Mouse (Mus musculus): Measurements from ENCODE around the gene Zc3h12c. TPM values are rescaled to one million over a fixed set of nuclear protein-coding genes. Genes with fewer than 3 reads are reported as not detected.

The Zc3h12c gene
- polyA plus RNA-seq (2014; fragmentation: Nextera tagmentation; extraction: Ambion mirVana), result 9.9 and 10.5 TPM in 2 replicates

DNA sequence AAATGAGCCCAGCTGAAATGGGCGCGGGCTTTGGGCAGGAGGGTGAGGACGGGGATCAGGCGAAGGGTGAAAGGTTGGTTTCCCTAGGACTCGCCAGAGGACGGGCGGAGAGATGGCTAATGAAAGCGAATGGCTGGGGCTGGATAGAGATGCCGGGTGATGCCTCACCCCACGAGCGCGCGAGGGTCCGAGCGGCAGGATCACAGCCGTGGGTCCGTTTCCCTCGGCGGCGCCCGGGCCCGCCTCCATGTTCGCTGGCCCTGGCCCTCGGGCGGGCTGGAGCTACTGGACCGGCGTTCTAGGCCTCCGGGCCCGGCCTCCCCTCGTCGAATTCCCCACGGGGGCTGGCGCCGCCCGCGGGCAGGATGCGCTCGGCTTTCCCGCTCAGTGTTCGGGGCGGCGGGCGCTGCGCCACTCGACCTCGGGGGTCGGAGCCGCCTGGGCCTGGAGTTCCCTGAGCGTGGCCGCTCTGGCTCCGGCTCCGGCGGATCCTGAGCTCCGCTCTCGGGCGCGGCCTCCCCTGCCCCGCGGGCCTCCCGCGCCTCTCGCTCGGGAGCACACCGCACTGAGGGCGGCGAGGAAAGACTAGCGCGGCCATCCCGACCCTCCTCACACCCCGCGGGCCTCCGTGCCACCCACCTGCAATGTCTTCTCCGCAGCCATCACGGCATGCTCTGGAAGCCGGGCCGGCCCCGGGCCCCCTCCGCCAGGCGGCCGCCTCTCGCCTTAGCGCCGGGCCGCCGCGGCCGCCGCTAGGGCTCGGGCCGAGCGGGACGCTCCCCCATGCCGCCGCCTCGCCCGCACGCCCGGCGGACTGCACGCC lies at the start of gene Zc3h12c:
Gene Zc3h12c, minus strand, starts transcription at position 710 of the 823 bp plus-strand sequence.
- Histone ChIP-seq H3K4me3 (ENCODE audit: low read depth, low read length) (peak within 1 kb of the TSS; percentile 94), H3K27me3 (replicated peaks; ENCODE audit: control insufficient read depth, insufficient read depth, low read length) (no peaks in the 10 kb centered on the region), H3K4me2 (ENCODE audit: low read length) (peak within 1 kb of the TSS; percentile 72), H3K9ac (ENCODE audit: low read length) (peak within 1 kb of the TSS; percentile 100), H3K36me3 (ENCODE audit: control insufficient read depth, insufficient read depth, low read length) (no peaks in the 10 kb centered on the region), H3K27ac (ENCODE audit: low read depth, low read length) (peak within 1 kb of the TSS; percentile 98), H3K9me3 (replicated peaks; ENCODE audit: control insufficient read depth, low read length) (no peaks in the 10 kb centered on the region), H3K4me1 (ENCODE audit: control insufficient read depth, insufficient read depth, low read length) (peaks cover 25% of the 10 kb centered on the region)
- WGBS, result under 1% methylated on average over 75 of the region's 100 CpGs
- ATAC-seq, result peak; percentile 81
- peak; percentile 55 for DNase-seq (ENCODE audit: low spot score)

DNA sequence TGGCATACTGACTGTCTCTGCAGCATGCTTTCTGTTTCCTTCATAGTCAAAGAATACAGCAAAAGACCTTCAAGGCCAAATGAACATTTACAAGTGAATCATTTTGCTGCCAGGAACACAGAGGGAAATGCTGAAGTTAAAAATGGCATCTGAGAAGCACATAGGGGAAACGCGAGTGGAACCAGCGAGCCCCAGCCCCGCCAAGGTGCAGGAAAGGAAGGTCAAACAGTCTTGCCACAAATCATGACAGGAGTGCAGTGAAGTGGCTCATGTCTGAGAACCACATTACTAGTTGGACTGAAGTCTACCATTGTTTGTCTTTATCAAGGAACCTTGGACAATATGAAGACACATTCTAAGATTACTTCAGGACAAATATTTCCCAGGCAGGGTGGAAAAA lies 49.3 kb upstream of the Zc3h12c start:
- no peak overlapping the region for H3K27ac ChIP-seq (ENCODE audit: low read depth, low read length)
- H3K4me3 ChIP-seq (ENCODE audit: low read depth, low read length), result no peak overlapping the region
- H3K9me3 ChIP-seq (replicated peaks; ENCODE audit: control insufficient read depth, low read length), result no peaks in the 10 kb centered on the region
- H3K36me3 ChIP-seq (ENCODE audit: control insufficient read depth, insufficient read depth, low read length), result no peaks in the 10 kb centered on the region
- DNase-seq (ENCODE audit: low spot score) (no peak), ATAC-seq (no peak)
- no peaks in the 10 kb centered on the region for H3K4me1 ChIP-seq (ENCODE audit: control insufficient read depth, insufficient read depth, low read length)
- no peak overlapping the region for H3K4me2 ChIP-seq (ENCODE audit: low read length)
- 85% methylated on average over 4 of the region's 4 CpGs for WGBS
- H3K9ac ChIP-seq (ENCODE audit: low read length), result no peak overlapping the region
- no peaks in the 10 kb centered on the region for H3K27me3 ChIP-seq (replicated peaks; ENCODE audit: control insufficient read depth, insufficient read depth, low read length)

DNA sequence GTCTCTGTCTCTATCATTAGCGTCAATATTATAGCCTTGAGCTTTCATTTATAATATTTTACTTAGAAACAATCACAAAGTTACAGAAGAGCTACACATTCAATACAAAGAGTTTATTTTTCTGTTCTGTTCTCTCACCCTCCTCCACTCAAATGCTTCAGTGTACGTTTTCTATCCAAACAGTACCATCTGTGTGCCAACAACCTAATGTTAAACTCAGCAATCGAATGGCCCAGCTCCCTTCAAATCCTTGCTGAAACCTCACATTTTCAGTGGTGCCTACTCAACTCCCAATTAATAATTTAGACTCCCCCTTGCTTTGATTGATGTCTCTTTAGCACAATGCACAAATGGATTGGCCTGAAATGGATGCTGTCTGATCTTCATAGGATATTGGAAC lies 46.9 kb upstream of the Zc3h12c start:
- Histone ChIP-seq H3K36me3 (ENCODE audit: control insufficient read depth, insufficient read depth, low read length) (no peaks in the 10 kb centered on the region), H3K4me2 (ENCODE audit: low read length) (no peak overlapping the region), H3K27me3 (replicated peaks; ENCODE audit: control insufficient read depth, insufficient read depth, low read length) (no peaks in the 10 kb centered on the region), H3K4me1 (ENCODE audit: control insufficient read depth, insufficient read depth, low read length) (no peaks in the 10 kb centered on the region), H3K27ac (ENCODE audit: low read depth, low read length) (no peak overlapping the region), H3K9ac (ENCODE audit: low read length) (no peak overlapping the region), H3K4me3 (ENCODE audit: low read depth, low read length) (no peak overlapping the region), H3K9me3 (replicated peaks; ENCODE audit: control insufficient read depth, low read length) (no peaks in the 10 kb centered on the region)
- ATAC-seq (no peak), DNase-seq (ENCODE audit: low spot score) (no peak)
- WGBS, result 87% methylated on average over 3 of the region's 3 CpGs

DNA sequence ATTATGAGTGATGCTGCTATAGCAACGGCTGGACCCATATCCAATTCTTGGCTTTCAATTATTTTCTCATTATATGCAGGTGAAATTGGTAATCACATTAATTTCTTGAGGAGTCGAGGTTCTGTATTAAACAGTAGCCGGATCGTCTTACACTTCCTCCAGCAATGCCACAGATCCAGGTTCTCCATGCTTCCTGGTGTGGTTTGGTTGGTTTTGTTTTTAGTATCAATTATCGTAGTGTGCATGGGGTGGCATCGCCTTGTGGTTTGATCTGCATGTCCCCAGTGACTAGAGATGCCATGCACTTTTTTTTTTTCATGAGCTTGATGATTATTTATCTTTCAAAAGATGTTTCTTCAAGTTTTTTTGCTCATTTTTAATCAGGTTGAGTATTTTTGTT lies 44.0 kb upstream of the Zc3h12c start:
- Histone ChIP-seq H3K9ac (ENCODE audit: low read length) (no peak overlapping the region), H3K36me3 (ENCODE audit: control insufficient read depth, insufficient read depth, low read length) (no peaks in the 10 kb centered on the region), H3K4me1 (ENCODE audit: control insufficient read depth, insufficient read depth, low read length) (no peaks in the 10 kb centered on the region), H3K27me3 (replicated peaks; ENCODE audit: control insufficient read depth, insufficient read depth, low read length) (no peaks in the 10 kb centered on the region), H3K4me2 (ENCODE audit: low read length) (no peak overlapping the region), H3K27ac (ENCODE audit: low read depth, low read length) (no peak overlapping the region), H3K9me3 (replicated peaks; ENCODE audit: control insufficient read depth, low read length) (no peaks in the 10 kb centered on the region), H3K4me3 (ENCODE audit: low read depth, low read length) (no peak overlapping the region)
- ATAC-seq (no peak), DNase-seq (ENCODE audit: low spot score) (no peak)
- 88% methylated on average over 6 of the region's 6 CpGs for WGBS

DNA sequence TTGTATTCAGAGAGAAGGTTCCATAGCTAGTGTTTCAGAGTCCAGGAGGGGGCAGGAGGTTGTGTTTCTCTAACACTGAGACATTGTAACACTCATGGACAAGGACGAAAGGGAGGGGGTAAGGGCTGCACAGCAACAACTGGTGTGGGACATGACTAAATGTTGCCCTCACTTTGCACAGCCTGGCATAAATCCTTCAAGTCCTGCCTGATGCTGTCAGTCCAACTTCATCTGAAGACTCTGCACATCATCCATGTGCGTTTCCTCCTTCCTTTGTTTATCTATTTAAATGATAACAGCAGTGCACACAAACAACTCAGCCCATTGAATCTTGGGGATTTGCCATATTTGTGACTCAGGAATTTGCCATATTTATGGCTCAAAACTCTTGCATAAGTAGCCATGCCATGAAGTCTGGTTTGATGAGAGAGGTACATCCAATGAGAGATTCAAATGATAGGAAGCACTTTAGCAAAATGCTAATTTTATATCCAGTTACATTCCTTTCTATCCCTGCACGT lies 40.2 kb upstream of the Zc3h12c start:
- ATAC-seq (no peak), DNase-seq (ENCODE audit: low spot score) (no peak)
- Histone ChIP-seq H3K9ac (ENCODE audit: low read length) (no peak overlapping the region), H3K4me3 (ENCODE audit: low read depth, low read length) (no peak overlapping the region), H3K36me3 (ENCODE audit: control insufficient read depth, insufficient read depth, low read length) (no peaks in the 10 kb centered on the region), H3K27me3 (replicated peaks; ENCODE audit: control insufficient read depth, insufficient read depth, low read length) (no peaks in the 10 kb centered on the region), H3K27ac (ENCODE audit: low read depth, low read length) (no peak overlapping the region), H3K9me3 (replicated peaks; ENCODE audit: control insufficient read depth, low read length) (no peaks in the 10 kb centered on the region), H3K4me1 (ENCODE audit: control insufficient read depth, insufficient read depth, low read length) (0 out of 2 replicates have a peak, but pooled peaks cover under 1% of the 10 kb centered on the region), H3K4me2 (ENCODE audit: low read length) (no peak overlapping the region)
- WGBS, result 83% methylated on average over 3 of the region's 3 CpGs

DNA sequence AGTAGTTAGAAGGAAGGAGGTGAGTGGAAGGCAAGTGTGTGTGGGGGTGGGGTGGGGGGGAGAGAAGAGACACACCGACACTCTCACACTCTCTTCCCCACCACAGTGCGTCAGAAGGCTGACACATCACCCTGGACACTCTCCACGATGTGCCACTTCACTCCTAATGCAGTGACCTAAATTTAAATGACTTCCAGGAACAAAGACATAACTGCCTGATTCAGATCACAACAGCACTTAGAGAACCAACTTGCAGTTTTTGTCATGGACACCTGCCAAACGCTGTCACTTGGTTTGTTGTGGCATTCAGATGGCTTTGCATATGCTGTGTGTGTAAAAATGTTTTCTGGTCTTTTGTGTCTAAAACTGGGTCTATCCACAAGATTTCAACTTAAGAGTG lies 34.8 kb upstream of the Zc3h12c start:
- WGBS, result 58% methylated on average over 4 of the region's 4 CpGs
- H3K9ac ChIP-seq (ENCODE audit: low read length), result no peak overlapping the region
- DNase-seq (ENCODE audit: low spot score) (peak; percentile 56), ATAC-seq (peak; percentile 50; the same call in 1 of the 2 replicates)
- no peak overlapping the region for H3K4me2 ChIP-seq (ENCODE audit: low read length)
- 0 out of 2 replicates have a peak, but pooled peaks cover 2% of the 10 kb centered on the region for H3K4me1 ChIP-seq (ENCODE audit: control insufficient read depth, insufficient read depth, low read length)
- no peaks in the 10 kb centered on the region for H3K27me3 ChIP-seq (replicated peaks; ENCODE audit: control insufficient read depth, insufficient read depth, low read length)
- H3K9me3 ChIP-seq (replicated peaks; ENCODE audit: control insufficient read depth, low read length), result no peaks in the 10 kb centered on the region
- H3K4me3 ChIP-seq (ENCODE audit: low read depth, low read length), result no peak overlapping the region
- H3K36me3 ChIP-seq (ENCODE audit: control insufficient read depth, insufficient read depth, low read length), result no peaks in the 10 kb centered on the region
- no peak overlapping the region for H3K27ac ChIP-seq (ENCODE audit: low read depth, low read length)

DNA sequence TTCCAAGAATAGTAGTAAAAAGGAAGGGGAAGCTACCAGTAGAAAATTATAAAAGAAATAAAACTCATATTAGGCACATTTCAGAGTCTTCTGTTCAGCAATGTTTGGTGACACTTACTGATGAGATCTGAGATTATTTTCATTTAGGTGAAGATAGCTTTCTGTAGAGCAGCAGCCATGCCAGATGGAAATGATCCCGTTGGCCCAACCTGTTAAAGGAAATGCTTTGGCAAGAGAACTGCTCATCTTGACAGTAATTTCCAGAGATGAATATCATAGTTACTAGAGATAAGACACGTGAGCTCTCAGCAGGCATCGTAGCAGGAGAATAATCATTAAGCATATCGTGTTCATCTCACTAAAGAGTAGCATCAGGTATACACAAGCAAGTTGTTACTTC lies 31.9 kb upstream of the Zc3h12c start:
- WGBS, result 71% methylated on average over 4 of the region's 4 CpGs

DNA sequence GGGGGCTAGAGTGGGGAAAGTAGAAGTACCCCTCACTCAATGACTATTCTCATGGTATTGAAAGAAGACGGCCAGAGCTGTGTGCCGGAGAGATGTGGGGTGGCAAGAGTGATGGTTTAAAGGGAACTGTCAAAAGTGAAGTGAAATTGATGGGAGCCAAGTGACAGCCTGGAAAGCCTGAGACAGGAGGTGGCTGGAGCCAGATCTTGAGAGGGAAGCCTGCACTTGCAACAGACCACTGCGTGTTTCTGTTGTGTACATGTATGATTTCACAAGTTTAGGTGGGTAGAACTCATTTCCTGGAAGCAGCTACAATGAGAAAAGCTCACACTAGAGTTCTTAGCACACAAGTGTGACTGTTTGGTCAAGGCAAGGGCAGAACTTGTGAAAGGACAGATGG lies 27.5 kb upstream of the Zc3h12c start:
- WGBS, result 82% methylated on average over 3 of the region's 3 CpGs

More for the DNA sequence above, 31.9 kb upstream of the Zc3h12c start:
- Histone ChIP-seq H3K4me1 (ENCODE audit: control insufficient read depth, insufficient read depth, low read length) (0 out of 2 replicates have a peak, but pooled peaks cover 2% of the 10 kb centered on the region), H3K27me3 (replicated peaks; ENCODE audit: control insufficient read depth, insufficient read depth, low read length) (no peaks in the 10 kb centered on the region), H3K9ac (ENCODE audit: low read length) (no peak overlapping the region), H3K9me3 (replicated peaks; ENCODE audit: control insufficient read depth, low read length) (no peaks in the 10 kb centered on the region), H3K27ac (ENCODE audit: low read depth, low read length) (no peak overlapping the region), H3K36me3 (ENCODE audit: control insufficient read depth, insufficient read depth, low read length) (no peaks in the 10 kb centered on the region), H3K4me3 (ENCODE audit: low read depth, low read length) (no peak overlapping the region), H3K4me2 (ENCODE audit: low read length) (no peak overlapping the region)
- DNase-seq (ENCODE audit: low spot score), result peak; percentile 53
- ATAC-seq, result no peak

DNA sequence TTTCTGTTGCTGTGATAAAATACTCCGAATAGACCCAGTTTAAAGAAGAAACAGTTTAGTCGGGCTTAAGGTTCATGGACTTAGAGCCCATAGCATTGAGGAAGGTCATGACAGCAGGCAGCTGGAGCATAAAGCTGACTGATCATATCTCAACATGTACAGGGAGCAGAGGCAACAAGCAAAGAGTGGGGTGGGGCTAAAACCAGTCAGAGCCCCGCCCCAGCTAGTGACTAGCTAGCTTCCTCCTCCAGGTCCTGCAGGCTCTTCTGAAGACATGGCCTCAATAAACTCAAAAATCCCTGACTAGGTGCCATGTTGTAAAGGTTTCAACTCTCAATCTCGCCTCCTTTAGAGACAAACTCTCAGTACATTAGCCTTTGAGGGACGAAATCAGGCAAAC lies 25.5 kb upstream of the Zc3h12c start:
- Histone ChIP-seq H3K27me3 (replicated peaks; ENCODE audit: control insufficient read depth, insufficient read depth, low read length) (no peaks in the 10 kb centered on the region), H3K4me2 (ENCODE audit: low read length) (no peak overlapping the region), H3K4me1 (ENCODE audit: control insufficient read depth, insufficient read depth, low read length) (no peaks in the 10 kb centered on the region), H3K27ac (ENCODE audit: low read depth, low read length) (no peak overlapping the region), H3K9ac (ENCODE audit: low read length) (no peak overlapping the region), H3K9me3 (replicated peaks; ENCODE audit: control insufficient read depth, low read length) (no peaks in the 10 kb centered on the region), H3K4me3 (ENCODE audit: low read depth, low read length) (no peak overlapping the region), H3K36me3 (ENCODE audit: control insufficient read depth, insufficient read depth, low read length) (no peaks in the 10 kb centered on the region)
- no peak for DNase-seq (ENCODE audit: low spot score)
- ATAC-seq, result no peak
- WGBS, result 81% methylated on average over 5 of the region's 5 CpGs

More for the DNA sequence above, 27.5 kb upstream of the Zc3h12c start:
- Histone ChIP-seq H3K36me3 (ENCODE audit: control insufficient read depth, insufficient read depth, low read length) (no peaks in the 10 kb centered on the region), H3K27me3 (replicated peaks; ENCODE audit: control insufficient read depth, insufficient read depth, low read length) (no peaks in the 10 kb centered on the region), H3K9ac (ENCODE audit: low read length) (no peak overlapping the region), H3K4me2 (ENCODE audit: low read length) (no peak overlapping the region), H3K4me1 (ENCODE audit: control insufficient read depth, insufficient read depth, low read length) (no peaks in the 10 kb centered on the region), H3K27ac (ENCODE audit: low read depth, low read length) (no peak overlapping the region), H3K4me3 (ENCODE audit: low read depth, low read length) (no peak overlapping the region), H3K9me3 (replicated peaks; ENCODE audit: control insufficient read depth, low read length) (no peaks in the 10 kb centered on the region)
- no peak for DNase-seq (ENCODE audit: low spot score)
- ATAC-seq, result no peak
